Mouse (Mus musculus): Measurements from ENCODE around the gene Fam126b. TPM values are rescaled to one million over a fixed set of nuclear protein-coding genes. Genes with fewer than 3 reads are reported as not detected.

Fam126b gene
- polyA plus RNA-seq, 1 experiment from 2014 or later: 7.5 TPM

DNA sequence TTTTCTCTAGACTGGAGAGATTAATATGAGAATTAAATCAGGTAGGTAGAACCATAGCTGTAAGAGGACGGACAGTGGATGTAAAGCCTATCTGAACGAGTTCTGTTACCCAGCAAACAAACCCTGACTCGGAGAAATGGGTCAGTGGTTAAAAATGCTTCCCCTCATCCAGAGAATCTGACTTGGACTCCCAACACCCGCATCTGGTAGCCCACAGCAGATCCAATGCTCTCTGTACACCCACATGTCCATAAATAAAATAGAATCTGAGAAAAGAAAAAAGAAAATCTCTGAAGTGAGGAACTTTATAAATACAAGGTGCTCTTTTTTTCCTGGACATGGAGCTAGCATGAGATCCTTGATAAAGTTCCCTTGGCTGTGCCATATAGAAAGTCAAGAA lies 88.4 kb downstream of the Fam126b start:
- no peak overlapping the region for H3K4me3 ChIP-seq (replicated peaks; ENCODE audit: low read depth, low read length)
- DNase-seq (ENCODE audit: low spot score) (no peak), ATAC-seq (replicated peaks; ENCODE audit: low FRiP score, low read depth) (no peak)
- H3K9ac ChIP-seq (ENCODE audit: low read depth, low read length): no peak overlapping the region
- WGBS: 92% methylated on average over 4 of the region's 4 CpGs
- peaks cover 17% of the 10 kb centered on the region for H3K36me3 ChIP-seq (ENCODE audit: insufficient read depth, low read length)
- no peak overlapping the region for H3K4me2 ChIP-seq (ENCODE audit: low read length)
- H3K9me3 ChIP-seq (replicated peaks; ENCODE audit: low read length): no peaks in the 10 kb centered on the region
- H3K4me1 ChIP-seq (replicated peaks; ENCODE audit: insufficient read depth, low read length): no peaks in the 10 kb centered on the region
- no peak for TF ChIP-seq CTCF (IDR thresholded peaks at IDR 0.05; ENCODE audit: low read depth)
- no peak overlapping the region for H3K27ac ChIP-seq
- H3K27me3 ChIP-seq (ENCODE audit: insufficient read depth, low read length): no peaks in the 10 kb centered on the region

DNA sequence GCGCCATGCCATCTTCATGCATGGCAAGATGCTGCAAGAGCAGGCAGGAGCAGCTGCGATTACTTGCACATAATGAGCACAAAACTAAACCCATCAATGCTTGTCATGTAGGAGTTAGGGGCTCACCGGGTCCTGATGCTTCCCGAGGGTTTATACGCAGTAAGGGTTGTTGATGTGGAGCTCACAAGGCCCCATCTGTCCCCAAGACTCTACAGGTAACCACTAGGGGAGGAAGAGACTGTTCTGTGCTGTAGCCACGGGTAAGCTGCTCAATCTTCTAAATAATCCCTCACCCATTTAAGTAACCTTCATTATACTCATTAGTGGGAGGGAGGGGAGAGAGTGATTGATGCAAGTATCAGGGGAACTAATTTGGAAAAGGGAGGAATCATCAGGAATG lies 90.5 kb downstream of the Fam126b start:
- Histone ChIP-seq H3K27me3 (ENCODE audit: insufficient read depth, low read length) (no peaks in the 10 kb centered on the region), H3K9me3 (replicated peaks; ENCODE audit: low read length) (no peaks in the 10 kb centered on the region), H3K4me2 (ENCODE audit: low read length) (no peak overlapping the region), H3K4me1 (replicated peaks; ENCODE audit: insufficient read depth, low read length) (no peaks in the 10 kb centered on the region), H3K4me3 (replicated peaks; ENCODE audit: low read depth, low read length) (no peak overlapping the region), H3K27ac (no peak overlapping the region), H3K36me3 (ENCODE audit: insufficient read depth, low read length) (peaks cover 29% of the 10 kb centered on the region), H3K9ac (ENCODE audit: low read depth, low read length) (no peak overlapping the region)
- no peak for TF ChIP-seq CTCF (IDR thresholded peaks at IDR 0.05; ENCODE audit: low read depth)
- DNase-seq (ENCODE audit: low spot score) (no peak), ATAC-seq (replicated peaks; ENCODE audit: low FRiP score, low read depth) (no peak)
- 93% methylated on average over 6 of the region's 6 CpGs for WGBS

DNA sequence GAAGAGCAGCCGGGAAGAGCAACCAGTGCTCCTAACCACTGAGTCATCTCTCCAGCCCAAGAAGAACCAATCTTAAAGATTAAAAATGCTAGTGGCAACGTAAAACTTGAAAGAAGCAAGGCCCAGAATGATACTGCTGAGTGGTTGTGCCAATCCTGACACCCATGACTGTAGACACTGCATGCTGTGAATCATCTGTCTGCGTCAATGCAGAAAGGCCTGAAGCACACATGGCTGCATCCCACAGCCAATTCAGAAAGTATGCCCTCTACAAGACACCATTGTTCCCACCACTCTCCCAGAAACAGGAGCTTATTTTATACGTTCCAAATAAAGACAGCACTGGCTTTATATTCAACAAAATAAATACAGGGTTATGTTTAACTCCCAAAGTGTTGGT lies 103.5 kb downstream of the Fam126b start:
- H3K4me1 ChIP-seq (replicated peaks; ENCODE audit: insufficient read depth, low read length): no peaks in the 10 kb centered on the region
- H3K9ac ChIP-seq (ENCODE audit: low read depth, low read length): no peak overlapping the region
- DNase-seq (ENCODE audit: low spot score) (no peak), ATAC-seq (replicated peaks; ENCODE audit: low FRiP score, low read depth) (no peak)
- WGBS: 98% methylated on average over 4 of the region's 4 CpGs
- TF ChIP-seq CTCF (IDR thresholded peaks at IDR 0.05; ENCODE audit: low read depth): no peak
- peaks cover 30% of the 10 kb centered on the region for H3K36me3 ChIP-seq (ENCODE audit: insufficient read depth, low read length)
- H3K4me3 ChIP-seq (replicated peaks; ENCODE audit: low read depth, low read length): no peak overlapping the region
- H3K9me3 ChIP-seq (replicated peaks; ENCODE audit: low read length): no peaks in the 10 kb centered on the region
- H3K4me2 ChIP-seq (ENCODE audit: low read length): no peak overlapping the region
- no peaks in the 10 kb centered on the region for H3K27me3 ChIP-seq (ENCODE audit: insufficient read depth, low read length)
- no peak overlapping the region for H3K27ac ChIP-seq

DNA sequence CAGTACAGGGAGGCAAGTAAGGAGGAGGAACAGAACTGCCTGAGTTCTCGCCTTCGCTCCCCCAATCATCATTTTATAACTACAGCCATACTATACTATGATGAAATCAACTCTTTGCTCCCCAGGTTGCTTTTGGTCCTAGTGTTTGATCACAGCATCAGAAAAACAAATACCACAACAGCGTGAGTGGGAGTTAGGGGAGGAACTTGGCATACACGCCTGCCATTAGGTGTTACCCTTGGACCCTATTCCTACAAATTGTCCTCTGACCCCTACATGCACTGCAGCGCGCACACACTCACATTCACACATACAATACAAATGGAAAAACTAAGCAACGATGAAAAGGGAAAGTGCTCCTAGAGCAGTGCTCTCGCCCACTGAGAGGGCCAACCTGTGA lies 110.5 kb downstream of the Fam126b start:
- TF ChIP-seq CTCF (IDR thresholded peaks at IDR 0.05; ENCODE audit: low read depth): no peak
- Histone ChIP-seq H3K4me1 (replicated peaks; ENCODE audit: insufficient read depth, low read length) (no peaks in the 10 kb centered on the region), H3K27ac (no peak overlapping the region), H3K9ac (ENCODE audit: low read depth, low read length) (no peak overlapping the region), H3K36me3 (ENCODE audit: insufficient read depth, low read length) (peaks cover 46% of the 10 kb centered on the region), H3K4me2 (ENCODE audit: low read length) (no peak overlapping the region), H3K27me3 (ENCODE audit: insufficient read depth, low read length) (no peaks in the 10 kb centered on the region), H3K4me3 (replicated peaks; ENCODE audit: low read depth, low read length) (no peak overlapping the region), H3K9me3 (replicated peaks; ENCODE audit: low read length) (no peaks in the 10 kb centered on the region)
- no peak for ATAC-seq (replicated peaks; ENCODE audit: low FRiP score, low read depth)
- no peak for DNase-seq (ENCODE audit: low spot score)
- 97% methylated on average over 8 of the region's 8 CpGs for whole genome bisulfite sequencing

Other genes with a start within 250 kb of the Fam126b start
- 316 and 335 TPM in 2 replicates for gene Bzw1, start 193.4 kb downstream of the Fam126b start, polyA plus RNA-seq (2015; fragmentation: Nextera tagmentation; extraction: Ambion mirVana)
- 171 and 175 TPM in 2 replicates for gene Clk1, start 162.3 kb downstream of the Fam126b start, polyA plus RNA-seq (2015; fragmentation: Nextera tagmentation; extraction: Ambion mirVana)
- gene Nif3l1, start 141.2 kb downstream of the Fam126b start, polyA plus RNA-seq (2015; fragmentation: Nextera tagmentation; extraction: Ambion mirVana): 33.6 and 36.4 TPM in 2 replicates
- gene Ppil3, start 140.8 kb downstream of the Fam126b start, polyA plus RNA-seq (2015; fragmentation: Nextera tagmentation; extraction: Ambion mirVana): 52.6 and 53.3 TPM in 2 replicates
- 23.4 and 23.9 TPM in 2 replicates for gene Orc2, start 81.2 kb downstream of the Fam126b start, polyA plus RNA-seq (2015; fragmentation: Nextera tagmentation; extraction: Ambion mirVana)
- gene Ndufb3, start 61 bp upstream of the Fam126b start, polyA plus RNA-seq (2015; fragmentation: Nextera tagmentation; extraction: Ambion mirVana): 264 and 295 TPM in 2 replicates
- 0.92 and 0.96 TPM in 2 replicates for gene Als2cr12, start 109.7 kb upstream of the Fam126b start, polyA plus RNA-seq (2015; fragmentation: Nextera tagmentation; extraction: Ambion mirVana)
- gene Cflar, start 125.2 kb upstream of the Fam126b start, polyA plus RNA-seq (2015; fragmentation: Nextera tagmentation; extraction: Ambion mirVana): 62.1 and 66.4 TPM in 2 replicates
- 28.0 and 31.3 TPM in 2 replicates for gene Casp8, start 209.1 kb upstream of the Fam126b start, polyA plus RNA-seq (2015; fragmentation: Nextera tagmentation; extraction: Ambion mirVana)